Mouse (Mus musculus): ENCODE measurements around the gene Fkbp15. TPM values are rescaled to one million over a fixed set of nuclear protein-coding genes. Genes with fewer than 3 reads are reported as not detected.
A peak's percentile ranks its signal among the peaks of the same experiment; 100 is the strongest.

Fkbp15 gene
- polyA plus RNA-seq, 1 experiment from 2014 or later: 18.6 TPM

- Histone ChIP-seq H3K27ac (no peak overlapping the region), H3K4me2 (no peak overlapping the region), H3K36me3 (peaks cover 83% of the 10 kb centered on the region), H3K4me3 (no peak overlapping the region), H3K27me3 (replicated peaks) (no peaks in the 10 kb centered on the region), H3K4me1 (peaks cover 14% of the 10 kb centered on the region), H3K9me3 (replicated peaks) (no peaks in the 10 kb centered on the region), H3K9ac (no peak overlapping the region)
- WGBS (ENCODE audit: insufficient replicate concordance): 62% methylated on average over 5 of the region's 5 CpGs
- ATAC-seq: peak; percentile 59
Measured at GRCm38 (mm10) chr4:62389592-62390512, 29.5 kb upstream of the Fkbp15 start.

DNA sequence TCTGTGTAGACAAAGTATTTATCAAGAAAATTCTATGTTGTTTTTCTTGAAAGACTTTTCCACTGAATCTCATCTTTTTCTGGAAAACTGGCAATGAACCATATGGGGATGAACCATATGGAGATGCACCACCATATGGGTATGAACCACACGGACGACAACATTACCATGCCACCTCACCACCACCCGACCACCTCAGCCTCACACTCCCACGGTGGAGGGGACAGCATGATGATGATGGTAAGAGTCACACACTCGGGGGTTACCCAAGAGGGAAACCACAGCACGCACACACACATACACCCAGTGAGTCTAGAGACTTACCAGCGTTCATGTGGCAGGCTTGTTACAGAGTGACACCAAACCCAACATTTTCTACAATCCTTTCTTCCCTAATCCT lies 25.1 kb upstream of the Fkbp15 start:
- H3K27me3 ChIP-seq (replicated peaks): no peaks in the 10 kb centered on the region
- H3K9ac ChIP-seq: no peak overlapping the region
- H3K4me3 ChIP-seq: no peak overlapping the region
- peaks cover 25% of the 10 kb centered on the region for H3K4me1 ChIP-seq
- peaks cover 50% of the 10 kb centered on the region for H3K36me3 ChIP-seq
- no peaks in the 10 kb centered on the region for H3K9me3 ChIP-seq (replicated peaks)
- WGBS (ENCODE audit: insufficient replicate concordance): 80% methylated on average over 7 of the region's 7 CpGs
- H3K4me2 ChIP-seq: no peak overlapping the region
- no peak overlapping the region for H3K27ac ChIP-seq
- no peak for ATAC-seq

DNA sequence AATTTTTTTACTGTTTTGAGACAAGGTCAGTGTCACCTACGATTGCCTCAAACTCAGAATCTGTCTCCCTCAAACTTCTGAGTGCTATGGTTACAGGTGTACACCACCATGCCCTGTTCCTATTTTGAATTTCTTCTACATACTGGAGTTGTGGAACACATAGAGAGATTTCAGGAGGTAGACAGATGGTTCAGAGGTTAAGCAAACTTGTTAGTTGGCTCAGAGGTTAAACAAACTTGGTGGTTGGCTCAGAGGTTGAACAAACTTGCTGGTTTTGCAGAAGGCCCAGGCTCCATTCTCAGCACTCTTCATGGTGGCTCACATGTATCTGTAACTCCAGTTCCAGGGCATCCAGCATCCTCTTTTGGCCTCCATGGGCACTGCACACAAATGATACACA lies 23.8 kb upstream of the Fkbp15 start:
- H3K4me1 ChIP-seq: peaks cover 17% of the 10 kb centered on the region
- no peak overlapping the region for H3K27ac ChIP-seq
- H3K36me3 ChIP-seq: peaks cover 37% of the 10 kb centered on the region
- ATAC-seq: peak; percentile 53
- no peaks in the 10 kb centered on the region for H3K27me3 ChIP-seq (replicated peaks)
- no peak overlapping the region for H3K4me2 ChIP-seq
- H3K9me3 ChIP-seq (replicated peaks): no peaks in the 10 kb centered on the region
- 82% methylated on average over 1 of the region's 1 CpGs for WGBS (ENCODE audit: insufficient replicate concordance)
- no peak overlapping the region for H3K9ac ChIP-seq
- H3K4me3 ChIP-seq: no peak overlapping the region

GRCm38 (mm10) chr4:62383752-62384151 lies 23.4 kb upstream of the Fkbp15 start:
- H3K9me3 ChIP-seq (replicated peaks): no peaks in the 10 kb centered on the region
- H3K4me1 ChIP-seq: peaks cover 21% of the 10 kb centered on the region
- peaks cover 33% of the 10 kb centered on the region for H3K36me3 ChIP-seq
- H3K27me3 ChIP-seq (replicated peaks): no peaks in the 10 kb centered on the region
- H3K4me3 ChIP-seq: no peak overlapping the region
- 0 out of 2 replicates have a peak overlapping the region, but pooled peaks have one; percentile 31 for H3K27ac ChIP-seq
- no peak overlapping the region for H3K9ac ChIP-seq
- peak; percentile 56 for ATAC-seq
- H3K4me2 ChIP-seq: peak overlapping the region; percentile 7; the same call in 1 of the 2 replicates
- 62% methylated on average over 7 of the region's 7 CpGs for WGBS (ENCODE audit: insufficient replicate concordance)

- H3K36me3 ChIP-seq: peaks cover 28% of the 10 kb centered on the region
- peaks cover 27% of the 10 kb centered on the region for H3K4me1 ChIP-seq
- no peak overlapping the region for H3K4me3 ChIP-seq
- no peak for ATAC-seq
- WGBS (ENCODE audit: insufficient replicate concordance): 66% methylated on average over 6 of the region's 6 CpGs
- no peak overlapping the region for H3K4me2 ChIP-seq
- H3K9ac ChIP-seq: no peak overlapping the region
- no peaks in the 10 kb centered on the region for H3K9me3 ChIP-seq (replicated peaks)
- no peaks in the 10 kb centered on the region for H3K27me3 ChIP-seq (replicated peaks)
- H3K27ac ChIP-seq: no peak overlapping the region
Measured at GRCm38 (mm10) chr4:62383207-62383606, 22.9 kb upstream of the Fkbp15 start.

GRCm38 (mm10) chr4:62379724-62380381 lies 19.5 kb upstream of the Fkbp15 start:
- Histone ChIP-seq H3K27ac (no peak overlapping the region), H3K36me3 (peaks cover 3% of the 10 kb centered on the region; the same call in 1 of the 2 replicates), H3K4me3 (no peak overlapping the region), H3K9me3 (replicated peaks) (no peaks in the 10 kb centered on the region), H3K9ac (no peak overlapping the region), H3K27me3 (replicated peaks) (no peaks in the 10 kb centered on the region), H3K4me2 (no peak overlapping the region), H3K4me1 (peaks cover 37% of the 10 kb centered on the region)
- WGBS (ENCODE audit: insufficient replicate concordance): 70% methylated on average over 9 of the region's 9 CpGs
- no peak for ATAC-seq

GRCm38 (mm10) chr4:62376123-62376522 lies 15.8 kb upstream of the Fkbp15 start:
- H3K4me1 ChIP-seq: peaks cover 60% of the 10 kb centered on the region

GRCm38 (mm10) chr4:62374342-62374741 lies 14.0 kb upstream of the Fkbp15 start:
- peak; percentile 70 for ATAC-seq
- H3K27ac ChIP-seq: peak overlapping the region; percentile 41; the same call in 1 of the 2 replicates

More at GRCm38 (mm10) chr4:62376123-62376522, 15.8 kb upstream of the Fkbp15 start:
- no peak overlapping the region for H3K9ac ChIP-seq
- H3K36me3 ChIP-seq: peaks cover 3% of the 10 kb centered on the region; the same call in 1 of the 2 replicates
- no peak overlapping the region for H3K4me3 ChIP-seq
- WGBS (ENCODE audit: insufficient replicate concordance): 66% methylated on average over 2 of the region's 2 CpGs
- H3K4me2 ChIP-seq: no peak overlapping the region
- no peak overlapping the region for H3K27ac ChIP-seq
- H3K27me3 ChIP-seq (replicated peaks): no peaks in the 10 kb centered on the region
- no peak for ATAC-seq
- H3K9me3 ChIP-seq (replicated peaks): no peaks in the 10 kb centered on the region

DNA sequence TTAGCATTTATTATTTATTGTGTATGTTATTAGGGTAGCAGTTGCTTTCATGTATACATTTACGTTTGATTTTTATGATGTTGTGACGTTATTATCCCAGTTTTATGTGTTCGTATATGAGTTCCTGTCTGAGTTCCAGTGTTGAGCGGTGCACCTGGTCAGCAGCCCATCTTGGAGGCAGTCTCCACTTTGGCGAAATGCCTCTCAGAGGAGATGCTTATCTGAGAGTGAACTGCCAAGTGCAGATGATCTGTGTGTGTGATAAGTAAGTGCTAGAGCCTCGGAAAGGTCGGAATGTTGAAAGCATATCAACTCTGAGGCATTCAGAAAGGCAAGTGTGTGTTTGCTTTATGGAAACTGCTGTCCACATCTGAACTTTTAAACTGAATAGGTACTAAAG lies 13.3 kb upstream of the Fkbp15 start:
- H3K36me3 ChIP-seq: peaks cover 3% of the 10 kb centered on the region; the same call in 1 of the 2 replicates
- H3K4me1 ChIP-seq: peaks cover 75% of the 10 kb centered on the region
- no peak for ATAC-seq
- peak overlapping the region; percentile 28 for H3K4me2 ChIP-seq
- 72% methylated on average over 7 of the region's 7 CpGs for WGBS (ENCODE audit: insufficient replicate concordance)
- H3K9me3 ChIP-seq (replicated peaks): no peaks in the 10 kb centered on the region
- H3K9ac ChIP-seq: no peak overlapping the region; the same call in 1 of the 2 replicates
- no peaks in the 10 kb centered on the region for H3K27me3 ChIP-seq (replicated peaks)
- H3K4me3 ChIP-seq: no peak overlapping the region
- H3K27ac ChIP-seq: peak overlapping the region; percentile 46

More at GRCm38 (mm10) chr4:62374342-62374741, 14.0 kb upstream of the Fkbp15 start:
- H3K36me3 ChIP-seq: peaks cover 3% of the 10 kb centered on the region; the same call in 1 of the 2 replicates
- peak overlapping the region; percentile 27 for H3K4me2 ChIP-seq
- H3K9me3 ChIP-seq (replicated peaks): no peaks in the 10 kb centered on the region
- no peak overlapping the region for H3K4me3 ChIP-seq
- WGBS (ENCODE audit: insufficient replicate concordance): 42% methylated on average over 4 of the region's 4 CpGs
- no peaks in the 10 kb centered on the region for H3K27me3 ChIP-seq (replicated peaks)
- H3K9ac ChIP-seq: no peak overlapping the region
- H3K4me1 ChIP-seq: peaks cover 75% of the 10 kb centered on the region

DNA sequence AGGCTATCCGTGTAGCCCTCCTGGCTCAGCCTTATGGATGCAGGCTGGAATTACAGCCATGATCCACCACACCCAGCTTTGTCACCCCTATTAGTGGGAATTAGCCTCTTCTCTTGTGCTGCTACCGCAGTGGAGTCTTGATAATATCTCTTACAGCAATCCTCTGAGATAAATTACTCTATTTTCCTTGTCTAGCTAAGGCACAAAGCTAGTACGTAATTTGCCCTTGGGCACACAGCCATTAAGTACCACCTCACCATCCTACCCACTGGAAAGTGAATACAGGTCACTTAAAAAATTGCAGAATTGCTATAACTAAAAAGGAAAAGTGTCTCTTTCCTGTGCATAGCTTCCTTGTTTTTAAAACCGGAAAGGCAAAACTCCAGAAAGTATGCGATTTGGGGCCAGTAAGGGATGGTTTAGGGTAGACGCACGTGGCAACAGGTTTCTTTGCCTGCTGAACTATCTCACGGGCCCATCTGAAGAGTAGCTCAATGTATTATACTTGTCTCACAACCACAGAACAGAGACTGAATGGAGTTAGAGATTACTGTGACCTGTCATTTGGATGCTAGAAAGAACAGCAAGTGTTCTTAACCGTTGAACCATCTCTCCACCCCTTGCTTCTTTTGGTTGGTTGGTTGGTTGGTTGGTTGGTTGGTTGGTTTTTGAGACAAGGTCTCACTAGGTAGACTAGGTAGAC lies 12.6 kb upstream of the Fkbp15 start:
- H3K27me3 ChIP-seq (replicated peaks): no peaks in the 10 kb centered on the region
- WGBS (ENCODE audit: insufficient replicate concordance): 43% methylated on average over 9 of the region's 9 CpGs
- H3K4me3 ChIP-seq: no peak overlapping the region
- peaks cover 3% of the 10 kb centered on the region; the same call in 1 of the 2 replicates for H3K36me3 ChIP-seq
- no peak overlapping the region for H3K9ac ChIP-seq
- H3K27ac ChIP-seq: peak overlapping the region; percentile 46
- peak overlapping the region; percentile 28 for H3K4me2 ChIP-seq
- ATAC-seq: peak; percentile 34
- no peaks in the 10 kb centered on the region for H3K9me3 ChIP-seq (replicated peaks)
- peaks cover 75% of the 10 kb centered on the region for H3K4me1 ChIP-seq

DNA sequence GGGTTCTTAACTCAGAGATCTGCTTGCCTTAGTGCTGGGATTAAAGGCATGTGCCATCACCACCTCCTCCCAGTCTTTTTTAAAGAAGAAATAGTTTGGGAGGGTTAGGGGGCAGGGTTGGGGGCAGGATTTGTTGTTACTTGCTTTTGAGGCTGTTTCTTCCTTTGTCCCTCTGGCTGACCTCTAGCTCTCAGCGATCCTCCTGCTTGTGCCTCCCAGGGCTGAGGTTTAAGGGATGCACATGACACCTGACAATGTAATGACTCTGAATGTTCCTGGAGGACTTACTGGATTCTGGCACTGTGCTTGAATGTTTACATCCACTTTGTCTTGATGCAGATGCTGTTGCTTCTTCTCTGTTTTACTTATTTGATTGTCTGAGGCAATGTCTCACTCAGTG lies 12.1 kb upstream of the Fkbp15 start:
- peaks cover 3% of the 10 kb centered on the region; the same call in 1 of the 2 replicates for H3K36me3 ChIP-seq
- H3K27ac ChIP-seq: peak overlapping the region; percentile 46; the same call in 1 of the 2 replicates
- H3K27me3 ChIP-seq (replicated peaks): no peaks in the 10 kb centered on the region
- H3K4me1 ChIP-seq: peaks cover 79% of the 10 kb centered on the region
- peak overlapping the region; percentile 28 for H3K4me2 ChIP-seq
- H3K4me3 ChIP-seq: no peak overlapping the region
- no peaks in the 10 kb centered on the region for H3K9me3 ChIP-seq (replicated peaks)
- WGBS (ENCODE audit: insufficient replicate concordance): 46% methylated on average over 1 of the region's 1 CpGs
- no peak for ATAC-seq
- H3K9ac ChIP-seq: no peak overlapping the region

Measured in liver, embryonic 12.5 days (tissue).